Mouse (Mus musculus) stomach, postnatal 0 days (tissue): ENCODE results near the gene Bcat1. TPM values are rescaled to one million over a fixed set of nuclear protein-coding genes. Genes with fewer than 3 reads are reported as not detected.
A peak's percentile ranks its signal among the peaks of the same experiment; 100 is the strongest.

Experiments
- ATAC-seq: fragments of 200-750 bp; cut with Nextera tagmentation; 2 replicates; pipeline ENCODE4 v1.8.0; 2017; ENCODE audit not compliant: low FRiP score, low TSS enrichment
- DNase-seq: peaks from one replicate; pipeline ENCODE4 v3.0.0-alpha.2; 2016; ENCODE audit warnings: low spot score
- H3K27ac ChIP-seq: fragments of 300-500 bp; sonication (generic); replicated peaks from 2 replicates; pipeline ENCODE4 v1.5.1; 2014; ENCODE audit warnings: mild to moderate bottlenecking, control low read depth
- H3K27me3 ChIP-seq: fragments of 300-500 bp; sonication (generic); 2 replicates; pipeline ENCODE4 v1.6.1; 2014; ENCODE audit warnings: low read length; ENCODE audit not compliant: control insufficient read depth, insufficient read depth
- H3K36me3 ChIP-seq: fragments of 300-500 bp; sonication (generic); 2 replicates; pipeline ENCODE4 v1.6.1; 2014; ENCODE audit warnings: low read length, mixed read lengths; ENCODE audit not compliant: control insufficient read depth, insufficient read depth
- H3K4me1 ChIP-seq: fragments of 300-500 bp; sonication (generic); replicated peaks from 2 replicates; pipeline ENCODE4 v1.6.1; 2014; ENCODE audit warnings: antibody characterized with exemption; ENCODE audit not compliant: control insufficient read depth, insufficient read depth
- H3K4me2 ChIP-seq: fragments of 300-500 bp; sonication (generic); replicated peaks from 2 replicates; pipeline ENCODE4 v1.6.1; 2014; ENCODE audit warnings: low read depth, mild to moderate bottlenecking, control low read depth, moderate library complexity
- H3K4me3 ChIP-seq: fragments of 300-500 bp; sonication (generic); 2 replicates; pipeline ENCODE4 v1.5.1; 2014; ENCODE audit warnings: low read depth, low read length, control low read depth
- H3K9ac ChIP-seq: fragments of 300-500 bp; sonication (generic); 2 replicates; pipeline ENCODE4 v1.6.1; 2014; ENCODE audit warnings: mild to moderate bottlenecking, low read length, control low read depth, mixed read lengths
- H3K9me3 ChIP-seq: fragments of 300-500 bp; sonication (generic); 2 replicates; pipeline ENCODE4 v1.6.1; 2016; ENCODE audit warnings: low read length; ENCODE audit not compliant: control insufficient read depth
- CTCF ChIP-seq: IDR thresholded peaks from 2 replicates; pipeline ENCODE4 v1.5.1; 2016; ENCODE audit warnings: antibody characterized with exemption, low read depth, mild to moderate bottlenecking, moderate library complexity
- EP300 ChIP-seq: optimal IDR thresholded peaks from 2 replicates; pipeline ENCODE3; 2016; ENCODE audit warnings: antibody characterized with exemption
- WGBS: fragments of 180-500 bp; shearing (Covaris S2); extraction: QIAGEN DNeasy Blood & Tissue Kit; methylation state at CpG from one replicate; pipeline ENCODE4 v1.1.7; 2014; 5-methylcytosine and 5-hydroxymethylcytosine counted together
- polyA plus RNA-seq: library from polyadenylated mRNA; unstranded; fragments of >200 nt; fragmentation: Nextera tagmentation; extraction: Ambion mirVana; gene quantifications from 2 replicates; pipeline ENCODE4 v1.2.1, GENCODE M21; 2015

Gene Bcat1
- polyA plus RNA-seq, 1 experiment from 2014 or later, result 7.4 TPM

GRCm38 (mm10) chr6:145016639-145017038 lies 59.3 kb downstream of the Bcat1 start:
- no peaks in the 10 kb centered on the region for H3K27me3 ChIP-seq
- no peak overlapping the region for H3K9ac ChIP-seq
- H3K4me3 ChIP-seq, result no peak overlapping the region
- TF ChIP-seq CTCF (no peak), EP300 (no peak)
- H3K27ac ChIP-seq, result no peak overlapping the region
- no peaks in the 10 kb centered on the region; the same call in 1 of the 2 replicates for H3K9me3 ChIP-seq
- no peak overlapping the region for H3K4me2 ChIP-seq
- 92% methylated on average over 16 of the region's 16 CpGs for WGBS
- H3K4me1 ChIP-seq, result no peaks in the 10 kb centered on the region
- ATAC-seq, result no peak
- H3K36me3 ChIP-seq, result no peaks in the 10 kb centered on the region
- no peak for DNase-seq

- no peak overlapping the region for H3K4me2 ChIP-seq
- H3K4me3 ChIP-seq, result no peak overlapping the region
- DNase-seq (no peak), ATAC-seq (no peak)
- no peaks in the 10 kb centered on the region for H3K4me1 ChIP-seq
- WGBS, result 94% methylated on average over 2 of the region's 2 CpGs
- H3K9ac ChIP-seq, result no peak overlapping the region
- H3K27ac ChIP-seq, result no peak overlapping the region
- peak; percentile 40 for TF ChIP-seq CTCF
- no peak for TF ChIP-seq EP300
- H3K9me3 ChIP-seq, result no peaks in the 10 kb centered on the region; the same call in 1 of the 2 replicates
- no peaks in the 10 kb centered on the region for H3K27me3 ChIP-seq
- H3K36me3 ChIP-seq, result no peaks in the 10 kb centered on the region
Observed at GRCm38 (mm10) chr6:145014944-145015343, 61.0 kb downstream of the Bcat1 start.

- no peak overlapping the region for H3K4me3 ChIP-seq
- no peaks in the 10 kb centered on the region for H3K27me3 ChIP-seq
- DNase-seq (no peak), ATAC-seq (no peak; the same call in 1 of the 2 replicates)
- H3K36me3 ChIP-seq, result no peaks in the 10 kb centered on the region
- WGBS, result 52% methylated on average over 8 of the region's 8 CpGs
- H3K4me1 ChIP-seq, result no peaks in the 10 kb centered on the region
- no peaks in the 10 kb centered on the region; the same call in 1 of the 2 replicates for H3K9me3 ChIP-seq
- no peak overlapping the region for H3K27ac ChIP-seq
- no peak overlapping the region for H3K4me2 ChIP-seq
- H3K9ac ChIP-seq, result no peak overlapping the region
- TF ChIP-seq CTCF (no peak), EP300 (no peak)
Observed at GRCm38 (mm10) chr6:145012699-145013098, 63.3 kb downstream of the Bcat1 start.

- Histone ChIP-seq H3K27ac (no peak overlapping the region), H3K4me2 (no peak overlapping the region)
- ATAC-seq, result no peak
Observed at GRCm38 (mm10) chr6:145011141-145011540, 64.8 kb downstream of the Bcat1 start.

GRCm38 (mm10) chr6:145009859-145010818 lies 65.8 kb downstream of the Bcat1 start:
- H3K4me2 ChIP-seq, result no peak overlapping the region
- DNase-seq (peak; percentile 27), ATAC-seq (no peak; the same call in 1 of the 2 replicates)
- no peak overlapping the region for H3K4me3 ChIP-seq
- WGBS, result 78% methylated on average over 8 of the region's 8 CpGs
- no peaks in the 10 kb centered on the region for H3K4me1 ChIP-seq
- H3K36me3 ChIP-seq, result no peaks in the 10 kb centered on the region
- no peaks in the 10 kb centered on the region; the same call in 1 of the 2 replicates for H3K9me3 ChIP-seq
- H3K27me3 ChIP-seq, result no peaks in the 10 kb centered on the region
- peak; percentile 67 for TF ChIP-seq CTCF
- TF ChIP-seq EP300, result no peak
- no peak overlapping the region for H3K27ac ChIP-seq
- H3K9ac ChIP-seq, result no peak overlapping the region

More at GRCm38 (mm10) chr6:145011141-145011540, 64.8 kb downstream of the Bcat1 start:
- Histone ChIP-seq H3K4me3 (no peak overlapping the region), H3K27me3 (no peaks in the 10 kb centered on the region), H3K4me1 (no peaks in the 10 kb centered on the region), H3K36me3 (no peaks in the 10 kb centered on the region), H3K9ac (no peak overlapping the region), H3K9me3 (no peaks in the 10 kb centered on the region; the same call in 1 of the 2 replicates)
- no peak for TF ChIP-seq EP300
- no peak for TF ChIP-seq CTCF
- WGBS, result 77% methylated on average over 8 of the region's 8 CpGs
- no peak for DNase-seq

GRCm38 (mm10) chr6:145003459-145003858 lies 72.5 kb downstream of the Bcat1 start:
- Histone ChIP-seq H3K4me1 (no peaks in the 10 kb centered on the region), H3K4me2 (no peak overlapping the region), H3K27me3 (no peaks in the 10 kb centered on the region), H3K9me3 (no peaks in the 10 kb centered on the region), H3K36me3 (no peaks in the 10 kb centered on the region), H3K4me3 (no peak overlapping the region), H3K27ac (no peak overlapping the region), H3K9ac (no peak overlapping the region)
- ATAC-seq, result no peak
- no peak for DNase-seq
- TF ChIP-seq EP300, result no peak
- no peak for TF ChIP-seq CTCF
